Mouse (Mus musculus) myocyte (in vitro differentiated cells): Measurements from ENCODE around the gene Erbb2.

ENCODE experiments used
- MYOD1 ChIP-seq, 3 experiments: IDR thresholded peaks; one replicate each; pipeline ENCODE4 v1.6.1; 2011; ENCODE audit warnings: control low read depth in 2 of 3, low read depth in 2 of 3, mild to moderate bottlenecking in 2 of 3, moderate library complexity in 1 of 3; ENCODE audit not compliant: insufficient read length in 2 of 3, control insufficient read depth in 1 of 3
- POLR2A ChIP-seq: IDR thresholded peaks from one replicate; pipeline ENCODE4 v1.6.1; 2011; ENCODE audit warnings: low read depth, mild to moderate bottlenecking, control low read depth, moderate library complexity; ENCODE audit not compliant: insufficient read length

DNA sequence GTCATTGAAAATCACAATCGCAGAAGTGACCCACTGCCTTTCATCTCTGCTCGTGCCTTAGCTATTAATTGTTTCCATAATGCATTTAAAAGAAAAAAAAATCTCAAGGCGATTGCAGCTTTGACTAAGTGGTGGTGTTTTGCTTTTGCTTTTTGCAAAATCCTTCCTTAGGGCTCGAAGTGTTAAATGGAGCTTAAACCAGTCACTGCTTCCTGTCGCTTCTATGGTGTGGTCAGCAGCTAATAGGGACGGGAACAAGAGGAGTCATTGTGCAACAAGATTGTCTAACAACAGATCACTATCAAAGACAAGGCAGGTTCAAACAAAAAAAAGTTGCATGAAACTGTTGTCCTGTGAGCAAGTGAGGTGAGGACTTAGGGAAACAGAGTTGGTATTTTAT, 69.0 kb downstream of the Erbb2 start:
- TF ChIP-seq MYOD1 (IDR thresholded peaks at IDR 0.05; ENCODE audit: control insufficient read depth in 1 of 3, insufficient read length in 2 of 3, low read depth in 2 of 3), result no peak
- no peak for TF ChIP-seq POLR2A
